Mouse (Mus musculus) adrenal gland, postnatal 25 days (tissue): ENCODE measurements around the gene Lman2. TPM values are rescaled to one million over a fixed set of nuclear protein-coding genes. Genes with fewer than 3 reads are reported as not detected.
A peak's percentile ranks its signal among the peaks of the same experiment; 100 is the strongest.

Source experiments
- DNase-seq: peaks from one replicate; pipeline ENCODE4 v3.0.0; 2021; ENCODE audit warnings: mixed read lengths
- long read RNA-seq: library from polyadenylated mRNA; stranded (forward); transcript quantifications from one replicate; pipeline ENCODE4 v2.0.0, GENCODE M21; 2021
- total RNA-seq: library from RNA; stranded (reverse); gene quantifications from 2 replicates; pipeline ENCODE4 v1.2.3, GENCODE M21; 2021

Lman2 gene
- 107 and 109 TPM in 2 replicates for total RNA-seq
- long read RNA-seq, full-length matches to known transcripts, result 415 of 459 reads
- long read RNA-seq, partial matches to known transcripts, result 31 of 459 reads
- long read RNA-seq, other reads (novel, unspliced or antisense), result 13 of 459 reads

DNA sequence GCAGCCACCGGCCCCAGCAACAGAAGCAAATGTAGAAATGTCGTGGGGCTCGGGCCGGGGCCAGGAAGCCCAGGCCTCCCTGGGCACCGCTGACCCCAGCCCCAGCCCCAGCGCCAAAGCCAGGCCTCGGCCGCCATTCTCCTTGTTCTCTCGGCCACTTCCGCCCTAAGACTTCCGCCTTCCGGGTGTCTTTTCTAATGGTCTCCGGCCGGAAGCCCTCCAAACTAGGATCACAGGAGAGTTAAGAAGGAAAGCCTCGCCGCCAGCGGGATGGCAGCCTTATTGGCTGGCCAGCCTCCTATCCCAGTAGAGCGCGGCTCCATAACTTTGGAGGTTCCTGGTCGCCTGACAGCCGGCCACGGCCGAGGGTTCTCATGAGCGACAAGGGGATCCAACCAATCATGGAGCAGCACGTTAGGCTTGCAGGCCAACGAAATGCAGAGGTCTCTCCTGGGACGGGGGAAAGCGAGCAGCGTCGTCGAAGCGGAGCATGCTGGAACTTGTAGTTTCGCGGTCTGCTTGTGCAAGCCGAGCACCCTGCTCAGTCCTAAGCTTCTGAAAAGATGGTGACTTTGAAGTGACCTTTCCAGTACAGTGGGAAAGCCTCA lies at the start of gene Lman2:
Gene Lman2 (minus strand): TSS at position 331 of the 608 bp plus-strand sequence.
- DNase-seq, result peak; percentile 91

DNA sequence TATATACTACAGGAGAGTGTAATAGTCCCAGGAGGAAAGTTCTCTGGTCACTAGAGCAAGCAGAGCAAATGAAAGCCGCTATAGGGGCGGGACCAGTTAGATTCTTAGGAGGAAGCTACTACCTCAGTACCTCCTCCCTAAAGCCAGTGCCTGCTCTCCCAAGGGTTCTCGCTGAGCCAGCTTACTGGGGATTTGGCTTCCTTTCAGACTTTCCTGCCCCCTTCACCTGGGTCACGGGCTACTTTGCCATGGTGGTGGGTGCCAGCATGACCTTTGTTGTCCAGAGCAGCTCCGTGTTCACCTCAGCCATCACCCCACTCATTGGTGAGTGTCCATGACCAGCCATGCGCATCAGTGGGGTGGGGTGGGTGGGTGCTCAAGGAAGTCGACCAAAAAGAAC lies 49.2 kb upstream of the Lman2 start:
- no peak for DNase-seq

DNA sequence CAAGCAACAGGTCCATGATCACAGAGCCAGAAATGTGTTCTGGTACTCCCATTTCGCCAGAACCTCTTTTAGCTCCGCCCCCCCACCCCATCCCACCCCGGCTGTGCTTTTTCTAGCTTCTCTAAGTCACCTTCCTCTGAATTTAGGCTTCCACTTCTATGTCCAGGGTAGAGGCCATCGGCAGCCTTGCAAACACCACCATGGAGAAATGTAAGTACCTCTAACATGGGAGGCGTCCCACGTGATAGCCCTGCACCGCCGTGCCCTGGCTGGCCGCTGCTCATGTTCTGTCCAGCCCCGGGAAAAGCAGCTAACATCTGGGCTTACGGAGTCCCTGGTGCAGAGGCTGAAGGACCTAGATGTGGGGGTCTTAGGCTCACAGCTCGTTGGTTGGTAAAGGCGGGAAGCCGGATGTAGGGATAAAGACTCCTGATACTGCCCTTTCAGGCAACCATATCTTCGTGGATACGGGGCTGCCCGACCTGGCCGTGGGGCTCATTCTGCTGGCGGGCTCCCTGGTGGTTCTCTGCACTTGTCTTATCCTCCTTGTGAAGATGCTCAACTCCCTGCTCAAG lies 46.0 kb upstream of the Lman2 start:
- DNase-seq, result no peak

DNA sequence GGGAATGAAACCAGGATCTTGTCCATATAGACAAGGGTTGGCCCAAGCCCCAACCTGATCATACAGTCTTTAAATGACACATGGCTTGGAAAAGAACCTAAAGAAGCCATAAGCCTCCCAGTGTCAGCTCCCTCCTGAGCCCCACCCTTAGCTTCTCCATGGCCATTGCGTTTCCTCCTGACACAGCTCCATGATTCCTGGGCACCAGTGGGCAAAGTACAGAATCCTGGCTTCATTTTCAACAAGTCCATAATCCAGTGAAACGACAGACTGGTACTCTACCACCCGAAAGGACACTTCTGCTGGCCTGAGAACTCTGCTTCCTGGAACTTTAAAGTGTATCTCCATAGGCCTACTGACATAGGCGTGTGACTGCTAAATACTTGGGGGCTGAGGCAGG lies 44.8 kb upstream of the Lman2 start:
- DNase-seq, result no peak

DNA sequence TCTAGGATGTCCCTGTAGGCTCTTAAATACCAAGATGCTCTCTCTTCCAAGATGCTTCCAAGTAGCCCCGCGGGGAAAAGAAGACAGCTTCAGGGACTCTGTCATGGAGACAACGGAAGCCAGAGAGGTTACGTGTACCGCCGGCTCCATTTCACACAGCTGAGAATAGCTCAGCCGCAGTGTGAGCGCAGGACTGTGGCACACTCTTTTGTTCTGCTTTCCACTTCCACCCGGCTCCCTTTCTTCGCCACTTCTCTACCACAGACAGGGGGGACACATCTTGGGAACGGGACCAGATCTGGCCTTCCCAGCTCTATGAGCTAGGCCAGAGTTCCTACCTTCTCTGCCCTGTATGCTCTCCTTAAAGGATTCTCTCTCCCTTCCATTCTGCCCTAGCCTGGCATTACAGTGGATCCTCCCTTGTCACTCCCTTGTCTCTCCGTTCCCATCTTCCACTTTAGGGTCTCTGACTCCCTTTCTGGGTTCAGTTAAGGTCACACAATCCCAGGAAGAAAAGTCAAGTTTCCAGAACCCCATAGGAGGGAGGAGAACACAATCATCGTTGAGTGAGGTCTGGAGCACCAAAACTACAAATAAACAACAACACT lies 43.3 kb upstream of the Lman2 start:
- no peak for DNase-seq

DNA sequence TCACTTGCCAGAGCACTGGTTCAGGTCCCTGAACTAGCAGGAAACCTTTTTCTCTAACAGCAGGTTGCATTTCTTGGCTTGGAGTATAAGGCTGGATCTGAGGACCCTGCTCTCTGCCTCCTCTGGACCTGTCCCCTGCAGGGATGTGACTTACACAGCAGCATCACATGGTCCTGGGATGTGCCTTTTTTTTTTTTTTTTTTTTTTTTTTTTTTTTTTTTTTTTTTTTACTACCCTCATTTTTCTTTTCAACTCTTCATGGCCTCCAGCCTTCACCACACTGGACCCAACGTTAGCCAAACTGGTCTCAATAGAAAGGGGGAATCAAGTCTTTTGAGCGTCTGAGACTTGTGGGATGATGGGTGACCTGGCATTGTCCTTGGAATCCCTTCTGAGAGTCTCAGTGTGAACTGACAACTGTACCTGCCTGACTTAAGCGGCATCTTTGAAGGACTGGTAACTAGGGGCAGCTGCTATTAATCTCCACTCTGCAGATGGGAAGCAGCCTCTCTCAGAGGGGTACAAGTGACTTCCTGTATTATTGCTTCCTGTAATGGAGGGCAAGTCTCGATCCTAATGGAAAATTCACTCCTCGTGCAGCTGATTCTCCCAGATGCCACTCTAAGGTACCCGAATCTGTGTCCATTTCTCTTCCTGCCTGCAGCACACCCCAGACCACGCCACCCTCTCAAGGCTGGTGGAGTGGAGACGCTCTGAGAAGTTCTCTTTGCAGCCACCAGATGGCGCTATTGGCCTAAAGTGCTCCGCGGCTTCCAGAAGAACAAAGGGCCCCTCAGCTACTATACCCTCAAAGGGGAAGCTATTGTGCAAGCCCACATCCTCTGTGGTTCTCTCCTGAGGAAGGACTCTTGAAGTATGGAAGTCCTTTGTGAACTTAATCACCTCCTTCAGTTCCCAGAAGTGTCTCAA lies 42.5 kb upstream of the Lman2 start:
- DNase-seq, result peak; percentile 71

DNA sequence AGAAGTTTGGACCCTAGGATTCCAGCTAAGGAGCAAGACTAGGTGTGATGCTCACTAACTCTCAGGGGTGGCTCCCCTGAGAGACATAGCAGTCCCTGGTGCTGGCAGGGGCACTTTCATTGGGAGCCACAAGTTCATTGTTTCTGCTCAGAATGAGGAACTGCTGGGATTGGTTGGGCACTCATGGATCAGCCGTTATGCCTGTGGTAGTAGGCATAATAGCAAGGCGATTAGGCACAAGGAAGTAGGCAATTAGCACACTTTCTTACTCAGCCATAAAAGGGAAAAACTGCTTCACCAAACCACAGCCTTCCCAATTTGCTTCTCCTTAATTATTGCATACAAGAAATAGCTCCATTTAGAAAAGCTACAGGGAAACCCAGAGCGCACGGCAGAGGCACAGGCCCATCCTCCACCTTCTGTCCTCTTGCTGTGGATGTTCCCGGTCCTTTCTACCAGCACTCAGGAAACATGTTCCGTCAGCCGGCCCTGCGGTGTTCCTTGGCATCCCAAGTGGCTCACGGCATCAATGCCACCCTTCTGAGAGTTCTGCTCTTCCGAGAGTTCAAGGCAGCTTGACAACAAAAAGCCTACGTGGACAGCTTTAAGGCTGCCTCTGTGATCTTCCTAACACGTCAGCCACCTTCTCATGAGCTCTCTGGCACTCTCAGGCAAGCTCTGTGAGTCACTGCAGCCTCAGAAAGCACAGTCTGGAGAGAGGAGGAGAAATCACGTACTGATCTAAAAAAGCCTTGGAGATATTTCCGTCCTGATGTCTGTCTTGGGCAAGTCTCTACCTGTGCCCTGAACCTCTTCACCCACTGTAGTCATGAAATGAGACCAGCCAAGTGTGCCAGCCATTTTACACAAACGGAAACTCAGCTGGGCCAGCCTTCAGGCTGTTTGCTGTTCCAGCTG lies 41.6 kb upstream of the Lman2 start:
- DNase-seq, result no peak

DNA sequence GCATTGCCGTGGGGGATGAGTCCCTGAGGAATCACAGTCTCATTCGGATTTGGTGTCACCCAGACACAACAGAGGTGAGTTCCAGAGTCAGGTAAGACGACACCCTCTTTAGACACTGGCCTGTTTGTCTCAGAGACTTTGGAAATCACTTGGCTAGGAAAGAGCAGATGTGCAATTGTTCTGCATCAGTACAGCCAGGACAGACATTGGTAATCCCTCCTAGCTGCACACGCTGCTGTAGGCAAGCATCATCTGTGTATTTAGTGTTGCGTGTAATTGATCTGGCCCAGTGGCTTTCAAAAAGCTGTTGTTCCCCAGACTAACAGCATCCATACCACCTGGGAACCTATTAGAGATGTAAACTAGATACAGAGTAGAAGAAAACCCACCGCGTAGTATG lies 40.7 kb upstream of the Lman2 start:
- DNase-seq, result no peak

DNA sequence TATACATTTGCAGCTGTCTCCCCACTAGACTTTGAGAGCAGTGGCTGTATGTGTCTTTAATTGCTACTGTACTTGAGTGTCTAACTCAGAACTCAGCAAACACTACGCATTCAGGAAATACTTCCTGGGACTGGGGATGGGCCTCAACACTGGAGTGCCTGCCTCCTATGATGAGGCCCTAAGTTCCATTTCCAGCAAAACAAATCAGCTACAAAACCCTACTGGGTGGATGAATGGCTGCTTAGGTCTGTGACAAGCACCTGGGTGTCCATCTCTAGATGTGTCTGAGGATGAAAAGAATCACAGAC lies 37.4 kb upstream of the Lman2 start:
- no peak for DNase-seq

DNA sequence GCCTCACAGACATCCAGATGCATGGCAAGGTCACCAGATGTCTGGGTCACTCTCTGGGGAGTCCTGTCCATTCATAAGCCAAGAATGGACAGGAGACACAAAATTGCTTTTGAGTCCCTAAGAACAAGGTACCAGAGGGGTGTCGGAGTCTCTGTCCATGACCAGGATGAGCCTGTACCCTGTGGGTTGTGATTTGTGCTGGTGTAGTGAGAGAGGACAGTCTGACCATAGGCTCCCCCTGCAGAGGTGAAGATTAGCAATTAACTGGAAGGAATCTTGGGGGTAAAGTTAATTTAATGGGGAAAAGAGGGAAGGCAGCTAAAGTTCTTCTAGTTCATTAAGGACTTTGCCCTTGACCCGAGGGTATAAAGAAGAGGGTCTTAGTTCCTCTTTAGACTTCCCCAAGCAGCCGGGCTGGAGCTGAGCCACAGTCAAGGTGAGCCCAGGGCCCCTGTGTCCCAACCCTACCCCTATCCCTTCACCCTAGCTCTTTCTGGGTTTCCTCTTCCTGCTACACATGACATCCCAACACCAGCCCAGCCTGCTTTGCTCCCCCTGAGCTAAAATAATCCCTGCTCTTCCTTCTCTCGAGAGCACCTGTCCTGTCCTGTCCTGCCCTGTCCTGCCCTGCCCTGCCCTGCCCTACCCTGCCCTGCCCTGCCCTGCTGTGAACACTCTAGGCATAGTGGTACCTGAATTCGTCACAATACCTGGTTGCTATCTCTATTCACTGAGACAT lies 36.9 kb upstream of the Lman2 start:
- DNase-seq, result no peak

DNA sequence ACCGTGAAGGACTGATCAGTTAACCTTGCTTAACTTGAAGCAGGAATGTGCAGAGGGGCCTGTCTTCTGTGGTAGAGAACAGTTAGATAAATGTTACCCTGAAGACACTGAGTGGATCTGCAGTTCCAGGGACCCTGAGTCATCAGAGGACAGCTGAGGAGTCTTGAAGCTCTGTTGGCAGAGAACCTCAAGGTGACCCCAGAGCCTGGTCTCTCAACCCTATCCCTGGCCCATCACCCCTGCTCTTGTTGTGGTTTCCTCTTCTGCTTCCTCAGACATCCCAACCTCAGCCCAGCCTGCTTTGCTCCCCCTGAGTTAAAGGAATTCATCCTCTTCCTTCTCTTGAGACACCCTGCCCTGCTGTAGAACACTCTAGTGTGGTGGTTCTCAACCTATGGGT lies 35.5 kb upstream of the Lman2 start, which contains the start of gene Slc34a1:
Gene Slc34a1 (plus strand): TSS at position 100 of the 400 bp plus-strand sequence.
- DNase-seq, result no peak

DNA sequence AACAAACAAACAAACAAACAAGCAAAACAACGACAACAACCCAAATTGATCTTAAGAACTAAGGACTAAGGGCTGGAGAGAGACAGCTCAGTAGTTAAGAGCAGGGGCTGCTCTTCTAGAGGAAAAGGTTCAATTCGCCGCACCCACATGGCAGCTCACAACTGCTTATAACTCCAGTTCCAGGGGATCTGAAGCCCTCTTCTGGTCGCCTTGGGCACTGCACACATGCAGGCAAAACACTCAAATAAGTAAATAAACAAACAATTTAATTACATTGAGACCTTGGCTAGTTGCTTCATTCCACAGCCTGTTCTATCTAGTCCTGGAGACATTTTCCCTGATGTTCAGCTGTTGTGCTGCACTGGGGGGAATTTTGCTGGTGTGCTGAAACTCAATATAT lies 30.4 kb upstream of the Lman2 start:
- DNase-seq, result no peak

DNA sequence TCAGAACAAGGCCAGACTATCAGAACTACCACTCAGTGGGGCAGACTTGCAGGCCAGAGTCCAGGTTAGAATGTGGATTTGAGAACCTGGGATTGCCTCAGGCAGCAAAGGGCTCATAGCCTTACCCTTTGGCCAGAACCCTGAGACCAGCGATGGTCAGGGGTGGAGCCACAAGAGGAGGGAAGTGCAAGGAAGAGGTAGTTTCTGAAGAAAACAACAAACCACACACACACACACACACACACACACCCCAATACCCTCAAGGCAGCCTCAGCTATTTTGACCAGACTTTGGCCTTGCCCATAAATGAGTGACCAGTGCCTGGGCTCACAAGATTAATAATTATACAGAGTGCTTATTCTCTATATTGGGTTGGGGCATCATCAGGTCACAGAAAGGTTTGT lies 29.0 kb upstream of the Lman2 start:
- no peak for DNase-seq

DNA sequence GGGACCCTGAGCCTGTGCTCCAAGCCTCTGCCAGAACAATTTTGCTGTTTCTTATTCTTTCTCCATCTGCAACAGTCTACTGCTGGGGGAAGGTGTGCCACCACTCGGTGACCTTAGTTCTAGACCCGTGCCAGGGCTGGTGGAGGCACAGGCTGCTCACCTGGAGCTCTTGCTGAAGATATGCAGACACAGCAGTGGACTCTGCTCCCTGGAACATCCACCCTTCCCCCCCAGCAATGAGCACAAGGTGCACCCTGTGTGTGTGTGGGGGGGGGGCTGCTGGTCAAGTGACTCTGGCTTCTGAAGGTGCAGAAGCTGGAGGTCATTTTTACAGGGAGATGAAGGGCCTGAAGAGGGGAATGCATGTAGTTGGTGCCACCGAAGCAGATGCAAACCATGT lies 28.1 kb upstream of the Lman2 start:
- DNase-seq, result no peak

DNA sequence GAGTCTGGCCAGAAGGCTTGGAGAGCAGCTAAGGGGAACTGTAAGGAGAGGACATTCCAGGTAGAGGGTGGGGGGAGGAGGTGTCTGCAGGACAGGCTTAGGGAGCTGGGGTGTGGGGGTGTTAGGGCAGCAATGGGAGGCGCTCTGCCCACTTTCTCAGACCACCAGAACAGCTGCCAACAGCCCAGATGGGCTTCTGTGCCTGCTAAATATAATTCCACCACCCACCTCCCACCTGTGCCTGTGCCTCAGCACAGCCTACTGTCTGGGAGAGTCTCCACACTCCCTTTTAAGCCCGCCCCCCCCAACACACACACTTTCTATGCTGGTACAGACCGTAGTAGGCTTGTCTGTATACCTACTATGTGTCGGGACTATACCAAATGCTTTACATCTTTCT lies 19.2 kb upstream of the Lman2 start:
- DNase-seq, result no peak

DNA sequence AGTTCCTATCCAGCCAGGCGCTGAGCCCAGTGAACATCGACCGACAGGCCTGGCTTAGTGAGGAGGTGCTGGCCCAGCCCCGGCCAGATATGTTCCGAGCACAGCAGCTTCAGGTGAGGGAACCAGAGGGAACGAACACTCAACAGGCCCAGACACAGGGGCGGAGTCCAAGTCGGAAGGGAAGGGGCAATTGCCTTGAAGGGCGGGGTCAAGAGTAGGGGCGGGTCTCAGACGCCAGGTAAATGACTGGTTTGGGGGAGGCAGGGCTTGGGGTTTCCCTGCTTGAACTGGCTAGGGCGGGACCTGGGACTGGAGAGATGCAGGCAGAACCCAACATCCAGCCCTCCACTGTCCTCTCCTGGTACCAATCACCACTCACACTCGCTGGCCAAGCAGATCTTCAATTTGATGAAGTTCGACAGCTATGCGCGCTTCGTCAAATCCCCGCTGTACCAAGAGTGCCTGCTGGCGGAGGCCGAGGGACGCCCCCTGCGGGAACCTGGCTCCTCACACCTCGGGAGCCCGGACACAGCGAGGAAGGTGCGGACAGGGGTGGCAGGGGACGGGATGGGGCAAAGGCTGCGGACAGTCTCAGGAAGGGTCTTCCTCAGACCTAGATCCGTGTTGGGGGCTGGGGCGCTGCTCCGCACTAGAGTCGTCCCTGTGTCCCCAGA lies 16.5 kb upstream of the Lman2 start:
- DNase-seq, result no peak

DNA sequence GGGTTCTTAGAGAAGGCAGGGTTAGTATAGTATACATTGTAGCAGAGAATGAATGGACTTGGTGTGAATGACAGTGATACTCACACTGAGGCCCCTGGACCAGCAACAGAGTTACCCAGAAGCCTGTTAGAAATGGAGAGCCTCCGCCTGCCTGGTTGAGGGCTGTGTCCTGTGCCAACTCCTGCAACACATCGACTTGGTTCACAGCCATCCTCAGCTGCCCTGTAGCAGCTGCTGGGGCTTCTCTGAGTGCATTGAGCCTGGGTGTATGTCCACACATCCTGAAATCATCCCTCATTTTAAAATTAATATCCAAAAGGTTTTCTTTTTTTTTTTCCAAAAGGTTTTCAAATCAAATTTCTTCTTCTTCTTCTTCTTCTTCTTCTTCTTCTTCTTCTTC lies 13.3 kb upstream of the Lman2 start:
- no peak for DNase-seq

DNA sequence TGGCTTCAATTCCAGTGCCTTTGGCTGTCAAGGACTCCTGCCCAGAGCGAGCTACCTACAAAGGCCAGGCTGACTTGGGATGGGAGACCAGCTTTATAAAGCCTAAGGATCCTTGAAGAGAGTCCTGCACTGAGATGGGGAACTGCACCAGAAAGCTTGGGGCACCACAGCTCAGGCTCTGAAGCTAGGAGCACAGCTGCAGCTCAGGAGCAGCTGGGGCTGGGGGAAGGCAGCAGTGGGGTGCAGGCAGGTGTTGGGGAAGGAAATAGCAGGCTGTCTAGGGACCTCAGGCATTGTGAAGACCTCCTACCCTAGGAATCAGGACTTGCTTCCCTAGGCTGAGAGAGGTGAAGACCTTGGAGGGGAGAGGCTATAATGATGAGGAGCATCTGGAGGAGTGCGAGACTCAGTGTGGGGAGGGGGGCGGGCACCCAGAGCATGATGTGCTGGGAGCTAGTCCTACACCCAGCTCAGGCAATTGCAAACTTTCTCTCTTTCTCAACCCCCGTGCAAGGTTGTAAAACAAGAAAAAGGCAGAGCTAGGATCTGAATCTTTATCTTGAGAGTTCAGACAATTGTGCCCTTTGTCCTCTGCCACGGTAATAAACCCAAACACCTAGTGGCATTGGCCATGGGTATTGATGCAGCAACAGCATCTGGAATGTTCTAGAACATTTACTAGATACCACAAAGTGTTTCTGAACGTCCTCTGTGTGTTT lies 11.8 kb upstream of the Lman2 start:
- DNase-seq, result no peak

DNA sequence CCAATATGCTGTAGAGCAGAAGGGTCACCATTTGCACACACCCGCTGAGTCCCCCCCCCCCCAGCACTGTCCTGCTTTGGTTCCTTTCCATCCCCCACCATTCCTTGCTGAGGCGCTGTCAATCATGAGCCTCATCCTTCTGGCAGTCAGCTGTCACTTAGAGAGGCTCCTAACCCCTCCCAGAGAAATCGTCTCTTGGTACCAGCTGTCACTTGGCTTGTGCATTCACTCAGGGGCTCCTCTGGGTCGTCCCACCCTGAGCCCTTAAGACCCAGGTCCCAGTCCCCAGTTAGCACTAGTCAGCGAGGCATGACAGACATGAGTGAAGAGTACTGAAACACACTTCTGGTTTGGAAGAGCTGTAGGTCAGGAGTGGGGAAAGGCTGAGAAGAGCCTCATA lies 9.2 kb upstream of the Lman2 start:
- no peak for DNase-seq
